Mouse (Mus musculus) naive thymus-derived CD4-positive, alpha-beta T cell, adult 2 months (primary cell): ENCODE measurements around the gene Gm20388.

Source experiments
- DNase-seq: peaks from one replicate; pipeline ENCODE4 v3.0.0-alpha.2; 2011; ENCODE audit warnings: low read depth

Gm20388 gene

GRCm38 (mm10) chr8:122198378-122199025 lies 2287.9 kb downstream of the Gm20388 start:
- DNase-seq = no peak

DNA sequence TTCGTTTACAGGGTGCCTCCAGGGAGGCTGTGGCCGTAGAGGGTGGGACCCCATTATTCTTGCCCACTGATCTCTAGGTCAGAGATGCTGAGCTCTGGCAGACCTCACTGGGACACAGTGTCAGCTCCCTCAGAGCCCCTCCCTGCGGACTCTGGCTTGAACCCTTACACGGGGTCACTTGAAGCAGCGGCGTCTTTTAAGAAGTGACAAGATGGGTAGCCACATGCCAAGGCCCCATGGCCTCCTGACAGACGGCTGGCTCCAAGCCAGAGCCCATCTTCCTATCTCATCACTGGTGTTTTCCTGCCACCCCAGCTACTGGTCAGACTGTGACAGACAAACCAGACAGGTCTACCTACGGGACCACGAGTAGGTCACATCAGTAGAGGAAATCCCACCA lies 2288.6 kb downstream of the Gm20388 start:
- no peak for DNase-seq

- no peak for DNase-seq
Measured at GRCm38 (mm10) chr8:122199841-122200240, 2289.2 kb downstream of the Gm20388 start.

GRCm38 (mm10) chr8:122211591-122211990 lies 2300.9 kb downstream of the Gm20388 start:
- DNase-seq = no peak

DNA sequence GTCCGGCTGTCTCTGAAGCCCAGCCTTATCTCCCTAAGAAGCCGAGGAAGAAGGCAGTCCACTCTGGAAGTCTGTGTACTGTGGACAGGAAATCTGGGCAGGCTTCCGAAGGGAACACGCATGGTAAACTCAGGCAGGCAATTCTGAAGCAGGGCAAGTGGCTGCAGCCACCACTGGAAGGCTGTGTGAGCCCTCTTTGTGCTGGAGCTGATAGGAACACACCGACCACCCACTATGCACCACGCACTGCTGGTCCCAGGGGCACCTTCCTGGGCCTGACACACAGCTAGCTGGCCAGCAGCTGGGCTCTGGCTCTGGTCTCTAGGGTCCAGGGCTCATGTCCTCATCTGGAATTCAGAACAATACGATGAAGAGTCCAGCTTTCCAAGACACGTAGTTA lies 2305.0 kb downstream of the Gm20388 start:
- DNase-seq = no peak

GRCm38 (mm10) chr8:122216433-122216832 lies 2305.8 kb downstream of the Gm20388 start:
- DNase-seq = no peak

- no peak for DNase-seq
Measured at GRCm38 (mm10) chr8:122217456-122218177, 2307.0 kb downstream of the Gm20388 start.

DNA sequence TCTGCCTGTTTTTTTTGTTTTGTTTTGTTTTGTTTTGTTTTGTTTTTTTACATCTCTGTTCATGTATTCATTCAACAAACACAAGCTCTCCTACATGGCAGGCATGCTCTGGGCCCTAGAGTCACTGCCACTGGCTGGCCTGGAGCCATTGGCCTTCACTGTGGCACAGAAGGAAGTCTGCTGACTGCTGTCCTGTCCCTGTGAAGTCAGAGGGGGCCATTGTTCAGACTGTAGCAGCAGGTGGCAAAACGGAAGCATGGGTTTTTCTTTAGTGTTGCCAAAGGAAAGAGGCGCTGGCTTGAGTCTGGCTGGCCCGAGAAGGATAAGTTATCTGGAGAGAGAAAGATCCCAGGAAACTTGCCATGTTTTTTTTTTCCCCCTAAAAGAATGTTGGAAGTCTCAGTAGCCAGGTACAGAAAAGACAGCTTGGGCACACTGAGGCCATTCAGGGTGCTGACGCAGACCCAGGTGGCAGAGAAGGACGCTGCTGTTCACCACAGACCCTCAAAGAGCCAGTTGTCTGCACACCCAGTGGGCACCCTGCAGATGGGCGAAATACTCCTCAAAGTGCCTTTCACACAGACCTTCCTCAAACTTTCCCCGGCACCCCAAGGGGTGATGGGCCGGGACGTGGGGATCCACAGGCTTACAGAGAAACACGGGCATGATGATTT lies 2313.5 kb downstream of the Gm20388 start:
- DNase-seq = no peak

DNA sequence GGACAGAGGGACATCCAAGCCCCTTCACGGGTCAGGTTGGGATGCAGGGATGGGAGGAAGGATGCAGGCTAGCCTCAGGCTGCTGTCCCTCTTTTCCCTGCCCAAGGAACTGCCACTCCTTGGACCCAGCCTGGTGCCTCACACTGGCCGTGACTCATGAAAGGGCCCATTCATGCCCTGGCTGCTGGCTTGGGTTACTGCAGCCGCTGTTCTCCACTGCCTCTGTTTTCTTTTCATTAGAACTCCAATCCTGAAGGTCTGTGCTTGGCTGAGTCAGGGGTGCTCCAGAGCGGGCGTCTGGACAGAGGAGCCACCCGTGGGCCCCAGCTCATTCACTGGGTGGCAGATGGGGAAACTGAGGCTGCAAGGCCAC lies 2314.0 kb downstream of the Gm20388 start:
- DNase-seq = no peak

DNA sequence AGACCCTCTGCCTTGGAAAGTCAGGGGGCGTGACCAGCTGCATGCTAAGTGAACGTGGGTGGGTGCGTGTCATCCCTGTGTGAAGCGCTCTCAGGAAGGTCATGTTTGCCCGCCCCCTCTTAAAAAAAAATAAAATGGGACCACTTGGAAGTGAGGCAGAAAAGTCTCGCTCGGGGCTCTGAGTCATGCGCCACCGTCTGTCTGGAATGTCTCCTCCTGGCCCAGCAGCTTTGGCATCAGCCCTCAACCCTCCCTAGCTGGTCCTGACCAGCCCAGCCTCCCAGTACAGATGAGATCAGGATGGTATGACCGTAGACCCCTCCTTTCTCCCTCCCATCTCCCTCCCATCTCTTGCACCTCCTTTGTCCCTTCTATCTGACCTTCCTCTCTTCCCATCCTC lies 2314.8 kb downstream of the Gm20388 start:
- DNase-seq = no peak

GRCm38 (mm10) chr8:122227345-122227744 lies 2316.7 kb downstream of the Gm20388 start:
- no peak for DNase-seq

DNA sequence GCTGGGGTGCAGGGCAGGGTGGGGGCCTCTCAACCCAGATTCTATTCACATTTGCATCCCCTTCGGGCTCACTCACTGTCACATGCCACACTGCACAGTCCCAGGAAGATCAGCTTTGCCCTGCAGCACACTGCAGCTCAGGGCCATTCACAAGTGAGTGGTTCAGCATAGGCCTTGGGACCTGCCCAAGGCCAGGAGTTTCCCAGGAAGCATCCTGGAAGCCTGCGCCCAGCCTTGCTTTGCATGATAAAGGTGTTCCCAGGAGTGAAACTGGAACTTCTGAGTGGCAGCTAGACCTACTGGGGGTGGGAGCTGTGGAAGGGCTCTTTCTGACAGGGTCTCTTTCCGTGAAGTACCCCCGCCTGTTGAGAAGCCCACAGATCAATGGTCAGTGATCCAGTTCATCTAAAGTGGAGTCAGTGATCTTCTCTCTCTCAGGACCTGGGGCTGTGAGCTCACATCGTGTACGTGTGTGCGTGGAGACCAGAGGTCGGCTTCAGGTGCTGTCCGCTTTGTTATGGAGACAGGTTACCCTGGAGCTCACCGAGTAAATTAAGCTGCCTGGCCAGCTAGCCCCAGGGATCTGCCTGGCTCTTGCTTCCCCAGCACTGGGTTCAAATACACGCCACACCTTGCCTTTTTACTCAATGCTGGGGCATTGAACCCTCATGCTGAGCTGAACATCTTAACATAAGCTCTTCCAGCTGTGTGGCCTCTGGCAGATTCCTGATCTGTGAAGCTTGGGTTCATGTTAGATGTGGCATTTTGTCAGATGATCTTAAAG lies 2318.3 kb downstream of the Gm20388 start:
- no peak for DNase-seq

DNA sequence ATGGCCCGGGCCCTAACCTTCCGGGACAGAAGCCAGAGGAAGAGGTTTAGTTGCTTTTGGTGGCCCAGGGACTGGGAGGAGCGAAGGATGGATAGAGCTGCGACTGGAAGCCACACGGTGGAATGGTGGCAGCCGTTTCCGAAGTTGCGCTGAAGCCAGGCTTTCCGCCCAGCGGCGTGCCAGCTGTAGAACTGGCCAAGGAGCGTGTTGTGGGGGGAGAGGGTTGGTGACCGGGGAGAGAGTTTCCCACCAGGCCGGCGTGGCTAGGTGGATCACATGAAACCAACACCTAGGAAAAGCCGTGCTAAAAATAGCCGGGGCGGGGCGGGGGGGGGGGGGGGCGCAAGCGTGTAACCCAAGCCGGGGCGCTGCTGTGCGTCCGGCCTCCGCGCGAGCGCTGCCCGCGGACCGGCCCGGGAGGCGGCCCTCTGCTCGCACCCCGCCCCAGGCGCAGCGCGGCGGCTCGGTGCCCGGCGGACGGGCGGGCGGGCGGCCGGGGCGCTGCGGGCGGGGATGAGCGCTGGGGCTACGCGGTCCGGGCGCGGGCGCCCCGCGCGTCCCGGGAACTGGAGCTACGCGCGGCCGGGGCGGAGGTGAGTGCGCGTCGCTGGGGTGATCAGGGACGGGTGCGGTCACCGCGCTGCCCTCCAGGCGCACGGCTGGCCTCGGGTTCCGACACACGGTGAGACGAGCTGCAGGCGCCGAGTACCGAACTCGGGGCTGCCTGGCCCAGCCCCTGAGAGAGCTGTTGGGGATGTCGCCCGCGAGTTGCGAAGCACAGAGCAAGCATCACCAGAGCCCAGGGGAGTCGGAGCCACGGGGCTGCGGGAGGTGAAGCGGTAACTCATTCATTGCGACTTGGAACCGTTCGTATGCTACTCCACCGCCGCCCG lies 2319.4 kb downstream of the Gm20388 start:
- no peak for DNase-seq

DNA sequence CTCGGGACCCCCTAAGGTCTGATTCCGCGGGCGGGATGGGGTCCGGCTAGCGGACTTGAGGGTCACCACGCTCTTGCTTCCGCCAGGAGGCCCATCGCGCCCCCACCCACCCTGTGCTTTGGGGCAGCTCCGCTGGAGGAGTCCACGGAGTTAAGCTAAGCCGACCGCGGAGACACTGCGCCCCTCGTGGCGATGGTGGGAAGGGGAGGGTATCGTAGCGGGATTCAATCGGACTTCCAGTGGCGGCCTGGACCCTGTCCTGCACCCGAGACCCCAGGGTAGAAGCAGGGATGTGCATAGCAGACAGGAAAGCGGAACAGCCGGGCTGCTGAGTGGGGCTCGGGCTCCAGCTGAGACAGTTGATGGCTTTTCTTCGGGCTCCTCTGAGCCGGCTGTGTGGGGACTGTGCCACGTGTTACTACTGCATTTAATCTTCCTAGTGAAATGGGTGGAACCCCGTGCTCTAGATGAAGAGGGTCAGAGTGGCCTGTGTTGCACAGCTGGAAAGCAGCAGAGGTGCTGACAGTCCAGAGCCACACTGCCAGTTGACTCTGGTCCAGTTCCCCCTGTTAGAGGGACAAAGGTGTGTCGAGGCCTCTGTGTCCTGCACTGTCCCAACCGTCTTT lies 2320.2 kb downstream of the Gm20388 start:
- peak; percentile 36 for DNase-seq

- no peak for DNase-seq
Measured at GRCm38 (mm10) chr8:122234055-122234454, 2323.4 kb downstream of the Gm20388 start.

DNA sequence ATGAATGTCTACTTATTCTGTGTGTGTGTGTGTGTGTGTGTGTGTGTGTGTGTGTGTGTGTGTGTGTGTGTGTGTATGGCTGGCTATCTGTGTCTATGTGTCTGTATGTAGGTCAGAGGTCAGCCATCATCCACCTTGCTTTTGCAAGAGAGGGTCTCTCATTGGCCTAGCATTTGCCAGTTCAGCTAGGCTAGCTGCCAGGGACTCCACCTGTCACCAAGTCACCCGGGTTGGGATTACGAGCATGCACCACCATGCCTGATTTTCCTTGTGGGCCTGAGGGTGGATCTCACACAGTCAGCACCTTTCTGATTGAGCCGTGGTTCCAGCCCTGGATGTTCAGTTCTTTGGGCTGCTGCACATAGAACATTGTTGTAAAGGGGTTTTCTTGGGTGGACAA lies 2325.9 kb downstream of the Gm20388 start:
- no peak for DNase-seq

DNA sequence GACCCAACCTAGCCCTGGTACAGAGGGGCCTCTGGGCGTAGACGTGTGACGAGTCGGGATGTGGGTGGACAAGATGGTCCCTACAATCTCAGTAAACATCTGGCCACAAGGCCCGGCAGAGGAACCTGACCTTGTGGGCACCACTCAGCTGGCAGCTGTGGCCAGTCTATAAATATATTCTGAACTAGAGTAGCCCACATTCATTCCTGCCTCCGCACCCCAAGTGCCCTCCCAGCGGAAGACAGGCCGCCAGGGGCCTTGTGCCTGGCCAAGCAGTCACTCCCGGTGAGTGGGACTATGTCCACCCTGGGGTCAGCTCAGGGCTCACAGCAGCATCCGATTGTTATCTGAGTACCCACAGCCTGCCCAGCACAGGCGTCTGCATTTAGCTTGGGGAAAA lies 2327.6 kb downstream of the Gm20388 start:
- DNase-seq = no peak

- DNase-seq = no peak
Measured at GRCm38 (mm10) chr8:122238731-122239130, 2328.1 kb downstream of the Gm20388 start.

- no peak for DNase-seq
Measured at GRCm38 (mm10) chr8:122240241-122241026, 2329.8 kb downstream of the Gm20388 start.

GRCm38 (mm10) chr8:122243310-122243709 lies 2332.7 kb downstream of the Gm20388 start:
- DNase-seq = no peak
